Mouse (Mus musculus): ENCODE measurements at regions not wholly inside any gene's neighbourhood (a gene's known extent, or its start where the extent isn't known, plus 50 kb on each side); places are given as distances from the start of the nearest gene placed in this dataset.

DNA sequence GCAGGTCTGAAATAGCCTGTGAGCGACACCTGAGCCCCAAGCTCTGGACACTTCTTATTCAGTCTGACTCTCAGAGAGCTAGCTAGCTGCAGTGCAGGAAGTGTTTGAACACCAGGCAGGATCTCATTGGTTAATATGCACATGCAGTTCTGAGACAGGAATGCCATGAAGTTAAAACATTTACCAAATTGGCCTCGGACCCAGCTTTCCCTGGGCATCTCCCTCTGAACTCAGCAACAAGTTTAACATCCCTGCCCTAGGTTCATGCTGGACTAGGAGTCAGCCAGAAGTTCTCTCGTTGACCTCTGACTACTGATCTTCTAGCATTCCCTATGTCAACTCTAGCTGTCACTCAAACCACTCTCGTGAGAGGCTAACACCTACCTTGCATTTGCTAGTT lies 175.9 kb downstream of the Utp18 start:
- Histone ChIP-seq H3K9me3 (replicated peaks) (no peaks in the 10 kb centered on the region), H3K9ac (no peak overlapping the region), H3K4me3 (no peak overlapping the region), H3K36me3 (no peaks in the 10 kb centered on the region), H3K27ac (ENCODE audit: poor library complexity, severe bottlenecking) (no peak overlapping the region), H3K4me2 (no peak overlapping the region), H3K27me3 (replicated peaks) (peaks cover 4% of the 10 kb centered on the region; the same call in 1 of the 2 replicates), H3K4me1 (replicated peaks) (no peaks in the 10 kb centered on the region)
- ATAC-seq (ENCODE audit: insufficient number of reproducible peaks, low FRiP score): no peak
- WGBS: 65% methylated on average over 4 of the region's 4 CpGs

DNA sequence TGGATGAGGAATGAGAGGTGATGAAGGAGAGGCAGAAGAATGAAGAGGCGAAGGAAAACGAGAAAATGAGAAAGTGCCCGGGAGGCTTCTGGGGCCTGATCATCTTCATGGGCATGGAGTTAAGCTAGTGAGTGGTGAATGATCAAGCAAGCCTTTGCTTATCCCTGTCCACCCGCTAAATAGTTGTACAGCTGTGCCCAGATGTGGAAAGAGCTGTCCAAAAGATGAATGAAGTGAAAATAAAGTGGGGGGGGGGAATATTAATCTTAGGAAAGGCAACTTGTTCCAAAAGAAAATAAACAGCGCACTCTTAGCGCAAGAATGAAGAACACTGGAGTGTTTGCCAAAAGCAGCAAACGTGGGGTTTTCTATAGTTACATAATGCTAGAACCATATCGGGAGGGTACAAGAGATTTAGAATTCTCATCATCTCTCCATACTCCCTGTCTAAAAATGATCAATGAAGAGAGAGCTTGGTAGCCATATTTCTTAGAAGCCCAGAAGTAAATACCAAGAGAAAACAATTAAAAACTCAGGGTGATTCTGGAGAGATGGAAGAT lies 188.5 kb downstream of the Utp18 start:
- no peak overlapping the region for H3K4me2 ChIP-seq
- 83% methylated on average over 8 of the region's 8 CpGs for WGBS
- no peaks in the 10 kb centered on the region for H3K27me3 ChIP-seq (replicated peaks)
- H3K4me3 ChIP-seq: no peak overlapping the region
- H3K27ac ChIP-seq (ENCODE audit: poor library complexity, severe bottlenecking): no peak overlapping the region
- no peaks in the 10 kb centered on the region for H3K36me3 ChIP-seq
- no peaks in the 10 kb centered on the region for H3K9me3 ChIP-seq (replicated peaks)
- H3K4me1 ChIP-seq (replicated peaks): no peaks in the 10 kb centered on the region
- no peak overlapping the region for H3K9ac ChIP-seq
- no peak for ATAC-seq (ENCODE audit: insufficient number of reproducible peaks, low FRiP score)

DNA sequence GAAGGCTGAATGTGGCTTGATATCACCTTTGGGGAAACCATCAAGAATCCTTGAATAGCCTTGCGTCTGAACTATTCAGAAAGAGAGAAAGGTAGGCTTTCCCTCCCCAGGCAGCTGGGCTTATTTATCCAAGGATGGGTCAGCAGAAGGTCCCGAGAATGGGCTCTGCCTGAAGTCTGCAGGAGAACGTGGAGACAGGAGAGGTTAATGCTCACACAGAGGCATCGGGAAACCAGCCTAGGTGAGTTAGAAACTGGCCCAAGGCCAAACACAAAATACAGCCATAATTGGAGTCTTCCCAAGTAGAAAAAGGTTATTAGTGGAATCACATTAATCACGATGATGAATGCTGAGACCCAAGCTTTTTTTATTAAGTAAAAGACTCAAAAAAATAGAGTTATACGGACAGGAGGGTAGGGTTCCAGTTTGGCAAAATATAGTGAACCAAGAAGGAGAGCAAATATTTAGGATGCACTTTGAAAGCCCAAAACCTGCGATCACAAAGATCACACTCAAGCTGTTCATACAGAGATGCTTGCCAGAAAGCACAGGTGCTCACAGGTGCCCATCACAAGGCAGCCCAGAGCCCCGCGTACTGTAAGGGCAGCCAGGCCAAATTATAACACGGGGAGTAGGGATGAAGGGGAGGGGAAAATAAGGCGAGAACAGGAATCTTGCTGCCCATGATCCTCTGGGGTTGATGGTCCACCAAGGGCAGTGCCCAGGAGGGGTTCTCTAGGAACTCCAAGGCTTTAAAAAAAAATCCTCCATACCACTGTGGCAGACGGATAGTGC lies 189.3 kb downstream of the Utp18 start:
- WGBS: 81% methylated on average over 12 of the region's 12 CpGs
- no peaks in the 10 kb centered on the region for H3K36me3 ChIP-seq

DNA sequence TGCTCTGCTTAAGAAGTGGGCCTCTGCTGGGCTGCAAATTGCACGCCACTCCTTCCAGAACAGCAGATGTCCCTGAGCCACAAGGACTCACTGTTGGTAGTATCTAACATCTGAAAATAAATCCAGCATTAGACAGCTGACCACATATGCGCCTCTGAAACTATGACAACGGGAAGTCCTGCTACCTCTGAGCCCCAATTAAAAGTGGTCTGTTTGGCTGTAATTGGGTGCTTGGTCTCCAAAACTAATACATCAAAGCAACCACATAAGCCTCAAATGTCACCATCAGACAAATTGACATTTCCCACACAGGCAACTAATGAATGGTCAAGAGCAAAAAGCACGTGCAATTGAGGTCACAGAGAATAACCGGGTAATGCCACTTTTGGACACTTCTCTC lies 201.9 kb downstream of the Utp18 start:
- Histone ChIP-seq H3K36me3 (no peaks in the 10 kb centered on the region), H3K9ac (no peak overlapping the region), H3K27me3 (replicated peaks) (no peaks in the 10 kb centered on the region), H3K4me2 (no peak overlapping the region), H3K27ac (ENCODE audit: poor library complexity, severe bottlenecking) (no peak overlapping the region), H3K4me1 (replicated peaks) (no peaks in the 10 kb centered on the region), H3K9me3 (replicated peaks) (no peaks in the 10 kb centered on the region), H3K4me3 (no peak overlapping the region)
- no peak for ATAC-seq (ENCODE audit: insufficient number of reproducible peaks, low FRiP score)
- WGBS: 81% methylated on average over 5 of the region's 5 CpGs

More for the DNA sequence above, 189.3 kb downstream of the Utp18 start:
- no peak for ATAC-seq (ENCODE audit: insufficient number of reproducible peaks, low FRiP score)
- Histone ChIP-seq H3K9ac (no peak overlapping the region), H3K4me1 (replicated peaks) (no peaks in the 10 kb centered on the region), H3K9me3 (replicated peaks) (no peaks in the 10 kb centered on the region), H3K4me3 (no peak overlapping the region), H3K4me2 (no peak overlapping the region), H3K27ac (ENCODE audit: poor library complexity, severe bottlenecking) (no peak overlapping the region), H3K27me3 (replicated peaks) (no peaks in the 10 kb centered on the region)

DNA sequence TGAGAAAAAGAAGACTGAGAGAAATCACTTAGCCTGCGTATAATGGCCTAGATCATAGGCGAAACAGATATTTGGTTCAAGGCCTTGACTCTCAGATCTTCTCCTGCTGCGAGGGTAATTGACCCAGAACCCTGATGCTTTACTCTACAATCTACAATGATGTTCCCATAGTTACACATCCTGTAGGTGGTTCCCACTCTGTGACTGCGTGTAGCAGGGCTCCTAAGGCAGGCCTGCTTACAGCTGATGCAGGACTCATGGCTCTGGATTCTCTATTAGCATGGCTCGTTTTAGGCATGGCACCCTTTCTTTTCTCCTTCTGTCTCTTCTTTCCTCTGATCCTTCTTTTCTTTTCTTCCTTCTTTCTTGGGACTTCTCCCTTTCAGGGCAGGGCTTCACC lies 209.3 kb downstream of the Utp18 start:
- no peak overlapping the region for H3K4me3 ChIP-seq
- H3K36me3 ChIP-seq: no peaks in the 10 kb centered on the region
- WGBS: 78% methylated on average over 5 of the region's 5 CpGs
- no peak for ATAC-seq (ENCODE audit: insufficient number of reproducible peaks, low FRiP score)
- H3K4me1 ChIP-seq (replicated peaks): 0 out of 2 replicates have a peak, but pooled peaks cover 2% of the 10 kb centered on the region
- H3K27me3 ChIP-seq (replicated peaks): no peaks in the 10 kb centered on the region
- no peak overlapping the region for H3K9ac ChIP-seq
- H3K27ac ChIP-seq (ENCODE audit: poor library complexity, severe bottlenecking): no peak overlapping the region
- no peaks in the 10 kb centered on the region for H3K9me3 ChIP-seq (replicated peaks)
- H3K4me2 ChIP-seq: no peak overlapping the region

DNA sequence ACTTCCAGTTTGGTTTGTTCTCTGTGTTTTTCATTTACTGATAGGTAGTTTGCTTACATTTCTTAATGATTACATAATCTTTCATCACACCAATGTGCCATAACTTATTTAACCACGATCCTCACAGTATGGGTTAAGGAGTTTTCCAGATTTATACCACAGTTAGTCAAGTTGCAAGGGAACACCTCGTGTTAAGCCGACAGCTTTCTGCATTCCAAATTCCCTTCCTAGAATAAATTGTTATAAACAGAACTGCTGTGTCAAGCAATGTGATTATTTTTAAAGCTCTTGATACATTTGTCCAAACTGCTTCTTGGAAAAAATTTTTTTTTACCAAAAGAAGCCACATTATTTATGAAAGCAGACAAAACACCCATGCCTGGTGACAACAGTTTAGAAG lies 213.5 kb downstream of the Utp18 start:
- Histone ChIP-seq H3K4me3 (no peak overlapping the region), H3K9me3 (replicated peaks) (no peaks in the 10 kb centered on the region), H3K4me1 (replicated peaks) (0 out of 2 replicates have a peak, but pooled peaks cover 2% of the 10 kb centered on the region), H3K27me3 (replicated peaks) (no peaks in the 10 kb centered on the region), H3K36me3 (no peaks in the 10 kb centered on the region), H3K27ac (ENCODE audit: poor library complexity, severe bottlenecking) (no peak overlapping the region), H3K4me2 (no peak overlapping the region), H3K9ac (no peak overlapping the region)
- ATAC-seq (ENCODE audit: insufficient number of reproducible peaks, low FRiP score): no peak
- WGBS: 70% methylated on average over 3 of the region's 3 CpGs

DNA sequence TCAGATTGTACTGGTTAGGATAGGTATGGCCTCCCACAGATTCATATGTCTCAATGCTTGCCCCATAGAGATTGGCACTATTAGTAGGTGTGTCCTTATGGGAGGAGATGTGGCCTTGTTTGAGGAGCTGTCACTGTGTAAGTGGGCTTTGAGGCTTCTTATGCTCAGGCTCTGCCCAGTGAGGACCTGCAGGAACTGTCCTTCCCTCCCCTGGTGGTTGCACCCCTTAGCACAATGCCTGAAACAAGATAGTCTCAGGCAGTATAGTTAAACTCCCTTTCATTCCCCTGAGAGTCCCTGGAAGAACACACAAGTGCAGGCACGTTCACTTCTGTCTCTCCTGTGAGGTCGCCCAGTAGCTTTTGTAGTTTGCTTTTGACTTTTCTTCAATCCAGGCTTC lies 223.9 kb downstream of the Utp18 start:
- WGBS: 52% methylated on average over 2 of the region's 2 CpGs
- no peaks in the 10 kb centered on the region for H3K36me3 ChIP-seq
- no peak overlapping the region for H3K27ac ChIP-seq (ENCODE audit: poor library complexity, severe bottlenecking)
- no peaks in the 10 kb centered on the region for H3K9me3 ChIP-seq (replicated peaks)
- ATAC-seq (ENCODE audit: insufficient number of reproducible peaks, low FRiP score): no peak
- H3K4me3 ChIP-seq: no peak overlapping the region
- H3K4me1 ChIP-seq (replicated peaks): no peaks in the 10 kb centered on the region
- H3K9ac ChIP-seq: no peak overlapping the region
- H3K27me3 ChIP-seq (replicated peaks): no peaks in the 10 kb centered on the region
- H3K4me2 ChIP-seq: no peak overlapping the region

DNA sequence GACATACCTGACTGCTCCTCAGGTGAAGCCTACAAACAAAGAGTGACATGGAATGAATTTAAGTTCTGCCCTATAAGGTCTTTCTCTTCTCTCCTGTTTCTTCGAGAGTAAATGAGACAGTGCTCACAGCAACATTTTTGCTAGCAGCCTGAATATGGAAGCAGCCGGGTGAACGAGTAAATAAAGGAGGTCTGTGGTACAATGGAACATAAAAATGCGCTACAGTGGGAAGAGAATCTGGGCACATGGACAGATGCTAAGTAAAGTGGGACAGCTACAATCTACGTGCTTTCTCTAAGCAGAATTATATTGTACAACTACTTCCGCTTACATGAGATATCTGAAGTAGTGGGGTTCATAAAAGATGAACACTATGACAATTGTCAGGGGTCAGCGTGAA lies 225.2 kb downstream of the Utp18 start:
- Histone ChIP-seq H3K36me3 (no peaks in the 10 kb centered on the region), H3K9ac (no peak overlapping the region), H3K9me3 (replicated peaks) (no peaks in the 10 kb centered on the region), H3K4me3 (no peak overlapping the region), H3K4me1 (replicated peaks) (no peaks in the 10 kb centered on the region), H3K27me3 (replicated peaks) (no peaks in the 10 kb centered on the region), H3K27ac (ENCODE audit: poor library complexity, severe bottlenecking) (no peak overlapping the region), H3K4me2 (no peak overlapping the region)
- 84% methylated on average over 7 of the region's 7 CpGs for WGBS
- ATAC-seq (ENCODE audit: insufficient number of reproducible peaks, low FRiP score): no peak

DNA sequence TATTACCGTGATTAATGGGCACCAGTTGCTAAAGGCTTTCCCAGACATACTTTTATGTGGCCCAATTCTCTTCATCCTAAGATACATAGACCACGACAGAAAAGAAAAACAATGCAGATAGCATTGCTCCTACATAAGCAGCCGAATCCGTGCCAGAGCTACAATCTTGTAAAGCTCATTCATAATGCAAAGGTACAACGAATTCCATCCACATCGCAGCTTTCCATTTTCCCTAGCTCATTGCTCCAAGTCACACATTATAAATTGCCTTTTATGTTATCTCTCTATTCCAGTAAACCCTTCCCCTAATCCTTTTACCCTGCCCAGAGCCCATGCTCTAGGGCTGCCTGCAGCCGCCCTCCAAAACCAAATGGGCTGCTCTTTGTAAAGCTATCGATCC lies 226.8 kb downstream of the Utp18 start:
- Histone ChIP-seq H3K9me3 (replicated peaks) (no peaks in the 10 kb centered on the region), H3K36me3 (no peaks in the 10 kb centered on the region), H3K27ac (ENCODE audit: poor library complexity, severe bottlenecking) (no peak overlapping the region), H3K4me1 (replicated peaks) (no peaks in the 10 kb centered on the region), H3K27me3 (replicated peaks) (no peaks in the 10 kb centered on the region), H3K4me3 (no peak overlapping the region), H3K4me2 (no peak overlapping the region), H3K9ac (no peak overlapping the region)
- no peak for ATAC-seq (ENCODE audit: insufficient number of reproducible peaks, low FRiP score)
- WGBS: 78% methylated on average over 8 of the region's 8 CpGs

DNA sequence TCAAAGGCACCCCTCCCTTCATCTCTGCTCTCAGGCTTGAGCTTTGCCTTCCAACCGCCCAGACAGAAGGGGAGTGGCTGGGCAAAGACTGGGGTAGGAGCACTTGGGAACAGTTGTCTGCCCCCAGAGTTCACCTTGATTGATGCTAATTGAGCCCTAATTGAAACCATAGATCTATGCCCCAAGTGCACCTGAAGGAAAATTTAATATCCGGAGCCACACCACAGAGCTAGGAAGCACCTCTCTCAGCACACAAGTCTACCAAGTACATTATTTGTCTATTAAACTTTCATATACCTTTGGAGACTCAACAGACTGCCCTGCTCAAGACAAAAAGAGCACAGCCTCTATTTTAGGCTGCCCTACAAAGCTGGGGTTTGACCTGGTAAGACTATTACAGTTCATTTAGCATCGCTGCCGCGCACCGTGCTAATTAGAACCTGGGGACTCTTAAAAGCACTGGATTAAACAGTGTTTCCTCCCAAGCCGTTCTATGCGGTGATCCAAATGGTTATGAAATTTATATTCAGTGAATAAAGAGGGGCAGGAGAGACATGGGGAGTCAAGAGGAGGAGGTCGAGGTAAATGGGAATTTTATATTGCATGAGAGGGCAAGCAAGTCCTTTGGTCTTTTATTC lies 229.8 kb downstream of the Utp18 start:
- WGBS: 88% methylated on average over 9 of the region's 9 CpGs
- Histone ChIP-seq H3K27me3 (replicated peaks) (no peaks in the 10 kb centered on the region), H3K4me3 (no peak overlapping the region), H3K4me1 (replicated peaks) (no peaks in the 10 kb centered on the region), H3K9me3 (replicated peaks) (no peaks in the 10 kb centered on the region), H3K4me2 (no peak overlapping the region), H3K9ac (no peak overlapping the region), H3K27ac (ENCODE audit: poor library complexity, severe bottlenecking) (no peak overlapping the region), H3K36me3 (no peaks in the 10 kb centered on the region)
- ATAC-seq (ENCODE audit: insufficient number of reproducible peaks, low FRiP score): no peak

DNA sequence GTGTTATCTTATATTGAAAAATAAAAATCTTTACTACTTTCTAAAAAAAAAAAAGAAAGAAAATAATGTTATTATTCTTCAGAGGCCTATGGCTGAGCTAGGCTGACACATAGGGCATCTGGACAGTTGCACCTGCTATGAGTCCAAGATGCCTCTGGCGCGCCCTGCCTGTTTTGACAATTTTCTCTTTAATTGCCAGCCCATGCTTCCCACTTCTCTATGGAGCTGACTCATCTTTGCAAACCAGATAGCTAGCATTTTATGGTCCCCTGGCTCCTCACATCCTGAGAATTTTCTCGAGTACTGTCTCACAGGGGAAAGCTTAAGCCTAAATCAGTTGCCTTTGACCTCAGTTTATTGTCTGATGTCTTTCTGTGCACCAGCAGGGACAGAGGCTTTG lies 232.2 kb downstream of the Utp18 start:
- H3K4me2 ChIP-seq: no peak overlapping the region
- H3K27me3 ChIP-seq (replicated peaks): no peaks in the 10 kb centered on the region
- H3K4me1 ChIP-seq (replicated peaks): no peaks in the 10 kb centered on the region
- WGBS: 79% methylated on average over 3 of the region's 3 CpGs
- no peaks in the 10 kb centered on the region for H3K9me3 ChIP-seq (replicated peaks)
- H3K36me3 ChIP-seq: no peaks in the 10 kb centered on the region
- H3K27ac ChIP-seq (ENCODE audit: poor library complexity, severe bottlenecking): no peak overlapping the region
- no peak for ATAC-seq (ENCODE audit: insufficient number of reproducible peaks, low FRiP score)
- no peak overlapping the region for H3K9ac ChIP-seq
- H3K4me3 ChIP-seq: no peak overlapping the region

Measured in heart, embryonic 12.5 days (tissue).